Comparison of ENCODE assay signal across 12 mouse cellular contexts in the genomic region with DNA sequence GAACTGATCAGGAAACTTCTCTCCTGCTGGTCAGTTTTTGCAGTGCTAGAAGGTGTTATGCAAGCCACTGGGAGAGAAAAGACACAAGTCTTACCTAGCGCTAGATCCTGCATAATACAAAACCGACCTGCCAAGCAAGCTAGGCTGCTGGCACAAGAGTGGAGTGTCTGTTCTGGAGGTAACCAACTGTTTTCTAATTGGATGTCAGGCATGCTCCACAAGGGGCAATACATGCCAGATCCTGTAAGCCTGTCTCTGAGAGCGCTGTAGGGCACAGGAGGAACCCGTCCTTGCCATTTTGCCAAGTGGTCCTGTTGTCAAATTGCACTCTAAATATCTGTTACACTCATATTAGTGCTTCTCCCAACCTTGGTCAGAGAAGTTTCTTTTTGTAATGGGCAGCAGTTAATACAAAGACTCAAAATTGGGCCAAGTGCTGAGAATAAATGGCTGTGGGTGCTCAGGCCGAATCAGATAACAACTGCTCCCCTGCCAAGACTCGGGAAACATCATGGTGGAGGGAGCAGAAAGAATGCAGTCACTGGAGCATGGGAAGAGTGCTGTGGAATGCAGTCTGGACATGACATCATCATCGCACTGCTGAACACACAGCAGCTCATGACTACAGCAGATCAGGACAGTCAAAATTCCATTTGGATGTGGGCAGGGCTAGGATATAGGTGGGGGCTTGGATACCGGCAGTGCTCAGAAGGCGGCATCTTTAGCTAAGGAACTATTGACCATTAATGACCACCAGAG. TPM values are rescaled to one million over a fixed set of nuclear protein-coding genes. Genes with fewer than 3 reads are reported as not detected.
DNase-seq lines count a peak whose midpoint lies in the region; ATAC-seq and TF ChIP-seq lines count a peak whose summit lies in the region.
"Had no signal": no experiment of that assay in that cellular context is flagged by ENCODE, and none has a peak within 500 bp of the region (broad histone marks: within the 10 kb centered on the region; RNA-seq: fewer than 3 reads in every experiment).

No protein-coding gene starts in this region.

- no peak overlapping the region for H3K4me2 ChIP-seq in midbrain, postnatal 0 days (ENCODE audit: low read depth, low read length, poor library complexity, severe bottlenecking)
- no peak overlapping the region for H3K4me2 ChIP-seq in midbrain, embryonic 14.5 days (ENCODE audit: low read length)
- H3K4me2 ChIP-seq in forebrain, embryonic 16.5 days (ENCODE audit: low read length) = no peak overlapping the region
- H3K4me2 ChIP-seq: liver, embryonic 12.5 days had no signal

- no peaks in the 10 kb centered on the region for H3K4me1 ChIP-seq in midbrain, postnatal 0 days (ENCODE audit: insufficient read depth, low read length)
- no peaks in the 10 kb centered on the region for H3K4me1 ChIP-seq in midbrain, embryonic 14.5 days (ENCODE audit: control insufficient read depth, insufficient read depth, low read length)
- H3K4me1 ChIP-seq in forebrain, embryonic 16.5 days (replicated peaks; ENCODE audit: control insufficient read depth, insufficient read depth, low read length) = peaks cover 17% of the 10 kb centered on the region
- H3K4me1 ChIP-seq: liver, embryonic 12.5 days had no signal

- H3K9me3 ChIP-seq in midbrain, postnatal 0 days (ENCODE audit: low read length) = no peaks in the 10 kb centered on the region
- H3K9me3 ChIP-seq in midbrain, embryonic 14.5 days (ENCODE audit: control insufficient read depth, low read length) = no peaks in the 10 kb centered on the region
- H3K9me3 ChIP-seq in forebrain, embryonic 16.5 days (ENCODE audit: control insufficient read depth, low read length) = no peaks in the 10 kb centered on the region
- H3K9me3 ChIP-seq: liver, embryonic 12.5 days had no signal

- peak; percentile 83 for ATAC-seq in frontal cortex, adult (ENCODE audit: low TSS enrichment)
- no peak for ATAC-seq in midbrain, postnatal 0 days (ENCODE audit: low FRiP score)
- ATAC-seq in midbrain, embryonic 14.5 days (ENCODE audit: low FRiP score, low TSS enrichment) = no peak
- ATAC-seq in forebrain, embryonic 16.5 days = peak; percentile 75
- ATAC-seq: liver, embryonic 12.5 days had no signal

- no peaks in the 10 kb centered on the region for H3K27me3 ChIP-seq in midbrain, postnatal 0 days (ENCODE audit: insufficient read depth, low read length)
- H3K27me3 ChIP-seq in midbrain, embryonic 14.5 days (ENCODE audit: control insufficient read depth, insufficient read depth, low read length) = no peaks in the 10 kb centered on the region
- H3K27me3 ChIP-seq in forebrain, embryonic 16.5 days (replicated peaks; ENCODE audit: control insufficient read depth, insufficient read depth, low read length) = no peaks in the 10 kb centered on the region
- H3K27me3 ChIP-seq: liver, embryonic 12.5 days had no signal

- no peak overlapping the region for H3K9ac ChIP-seq in midbrain, postnatal 0 days (replicated peaks; ENCODE audit: low read length, poor library complexity, severe bottlenecking)
- no peak overlapping the region for H3K9ac ChIP-seq in midbrain, embryonic 14.5 days (replicated peaks; ENCODE audit: low read length)
- no peak overlapping the region for H3K9ac ChIP-seq in forebrain, embryonic 16.5 days (replicated peaks; ENCODE audit: low read depth, low read length)
- H3K9ac ChIP-seq: liver, embryonic 12.5 days had no signal

- WGBS in midbrain, postnatal 0 days = 48% methylated on average over 9 of the region's 9 CpGs
- 51% methylated on average over 9 of the region's 9 CpGs for WGBS in midbrain, embryonic 14.5 days
- WGBS in forebrain, embryonic 16.5 days = 41% methylated on average over 9 of the region's 9 CpGs

- no peak for DNase-seq in frontal cortex, postnatal 10 days (ENCODE audit: low spot score in 2 of 2)
- DNase-seq in midbrain, postnatal 0 days (ENCODE audit: low spot score) = peak; percentile 62
- DNase-seq in midbrain, embryonic 14.5 days = no peak
- DNase-seq in c-Kit-positive CD71-positive TER-119-positive erythroid progenitor cells, embryonic 14.5 days (ENCODE audit: low spot score) = no peak
- no peak for DNase-seq in adrenal gland, postnatal 25 days
- DNase-seq in heart, adult 9 months (ENCODE audit: low spot score in 2 of 2) = no peak
- DNase-seq: adrenal gland, postnatal 36 days; gastrocnemius, postnatal 14 days had no signal

- no peak overlapping the region for H3K27ac ChIP-seq in midbrain, postnatal 0 days (ENCODE audit: low read depth, low read length)
- H3K27ac ChIP-seq in midbrain, embryonic 14.5 days (replicated peaks; ENCODE audit: low read depth, low read length) = no peak overlapping the region
- peak overlapping the region; percentile 18; the same call in 1 of the 2 replicates for H3K27ac ChIP-seq in forebrain, embryonic 16.5 days (ENCODE audit: low read length)
- H3K27ac ChIP-seq: liver, embryonic 12.5 days had no signal

- H3K4me3 ChIP-seq in midbrain, postnatal 0 days (ENCODE audit: low read depth, low read length) = no peak overlapping the region
- H3K4me3 ChIP-seq in midbrain, embryonic 14.5 days (replicated peaks; ENCODE audit: low read depth, low read length) = no peak overlapping the region
- no peak overlapping the region for H3K4me3 ChIP-seq in forebrain, embryonic 16.5 days (replicated peaks; ENCODE audit: low read length)
- H3K4me3 ChIP-seq: liver, embryonic 12.5 days had no signal

- no peaks in the 10 kb centered on the region for H3K36me3 ChIP-seq in midbrain, postnatal 0 days (ENCODE audit: insufficient read depth, low read length)
- H3K36me3 ChIP-seq in midbrain, embryonic 14.5 days (ENCODE audit: control insufficient read depth, insufficient read depth, low read length) = no peaks in the 10 kb centered on the region
- H3K36me3 ChIP-seq in forebrain, embryonic 16.5 days (ENCODE audit: control insufficient read depth, insufficient read depth) = no peaks in the 10 kb centered on the region
- H3K36me3 ChIP-seq: liver, embryonic 12.5 days had no signal

- TF ChIP-seq CTCF in midbrain, postnatal 0 days (IDR thresholded peaks at IDR 0.05) = no peak

RNA-seq across cellular contexts. Expression of a gene that starts 7.3 kb away (rescaled TPM):
- 101 and 104 TPM in 2 replicates for total RNA-seq in midbrain, postnatal 0 days (2014; rRNA removed)
- 21.4 and 26.6 TPM in 2 replicates for polyA plus RNA-seq in midbrain, postnatal 0 days (2015; fragmentation: Nextera tagmentation; extraction: Ambion mirVana)
- 19.3 and 23.3 TPM in 2 replicates for polyA plus RNA-seq in midbrain, embryonic 14.5 days (2014; fragmentation: Nextera tagmentation; extraction: Ambion mirVana)
- polyA plus RNA-seq in forebrain, embryonic 16.5 days (2015; fragmentation: Nextera tagmentation; extraction: Ambion mirVana) = 33.0 and 39.6 TPM in 2 replicates
- 3.6 and 3.7 TPM in 2 replicates for total RNA-seq in adrenal gland, postnatal 25 days (2021)
- total RNA-seq: hematopoietic stem cell, adult 5-6 weeks had no signal
- polyA plus RNA-seq: liver, embryonic 12.5 days had no signal

Comparison
In these comparisons a context has a peak if more than half of its experiments do, and no peak if none do; other contexts are left out.
1. ATAC-seq: peak in frontal cortex, adult (single experiment) and forebrain, embryonic 16.5 days (single experiment); none in midbrain, postnatal 0 days (single experiment) and midbrain, embryonic 14.5 days (single experiment).